Mouse (Mus musculus) kidney, postnatal 0 days (tissue): Measurements from ENCODE around the gene AC161166.1. TPM values are rescaled to one million over a fixed set of nuclear protein-coding genes. Genes with fewer than 3 reads are reported as not detected.

Experiments used
- ATAC-seq: fragments of 200-750 bp; cut with Nextera tagmentation; replicated peaks from 2 replicates; pipeline ENCODE4 v1.8.0; 2017; ENCODE audit warnings: low read depth, moderate number of reproducible peaks, moderate TSS enrichment, moderate library complexity; ENCODE audit not compliant: low FRiP score
- DNase-seq: peaks from one replicate; pipeline ENCODE4 v3.0.0-alpha.2; 2016; ENCODE audit warnings: low spot score
- H3K27ac ChIP-seq: fragments of 300-500 bp; sonication (generic); 2 replicates; pipeline ENCODE4 v1.5.1; 2014; ENCODE audit warnings: mild to moderate bottlenecking
- H3K27me3 ChIP-seq: fragments of 300-500 bp; sonication (generic); 2 replicates; pipeline ENCODE4 v1.6.1; 2014; ENCODE audit warnings: low read length, mixed read lengths; ENCODE audit not compliant: insufficient read depth
- H3K36me3 ChIP-seq: fragments of 300-500 bp; sonication (generic); 2 replicates; pipeline ENCODE4 v1.6.1; 2014; ENCODE audit warnings: low read length, mixed read lengths; ENCODE audit not compliant: insufficient read depth
- H3K4me1 ChIP-seq: fragments of 300-500 bp; sonication (generic); replicated peaks from 2 replicates; pipeline ENCODE4 v1.6.1; 2014; ENCODE audit warnings: antibody characterized with exemption, low read length, mixed read lengths; ENCODE audit not compliant: insufficient read depth
- H3K4me2 ChIP-seq: fragments of 300-500 bp; sonication (generic); 2 replicates; pipeline ENCODE4 v1.6.1; 2014; ENCODE audit warnings: mild to moderate bottlenecking, low read length, moderate library complexity, mixed read lengths
- H3K4me3 ChIP-seq: fragments of 300-500 bp; sonication (generic); replicated peaks from 2 replicates; pipeline ENCODE4 v1.5.1; 2014; ENCODE audit warnings: low read depth, low read length
- H3K9ac ChIP-seq: fragments of 300-500 bp; sonication (generic); 2 replicates; pipeline ENCODE4 v1.6.1; 2014; ENCODE audit warnings: low read depth, low read length
- H3K9me3 ChIP-seq: fragments of 300-500 bp; sonication (generic); replicated peaks from 2 replicates; pipeline ENCODE4 v1.6.1; 2016; ENCODE audit warnings: low read length, inconsistent platforms, mixed read lengths
- CTCF ChIP-seq: IDR thresholded peaks from 2 replicates; pipeline ENCODE4 v1.5.1; 2016; ENCODE audit warnings: antibody characterized with exemption, low read depth, mild to moderate bottlenecking, moderate library complexity
- WGBS: fragments of 180-500 bp; shearing (Covaris S2); extraction: QIAGEN DNeasy Blood & Tissue Kit; methylation state at CpG from one replicate; pipeline ENCODE4 v1.1.7; 2014; 5-methylcytosine and 5-hydroxymethylcytosine counted together
- polyA plus RNA-seq: library from polyadenylated mRNA; unstranded; fragments of >200 nt; fragmentation: Nextera tagmentation; extraction: Ambion mirVana; gene quantifications from 2 replicates; pipeline ENCODE4 v1.2.1, GENCODE M21; 2015

The AC161166.1 gene
- polyA plus RNA-seq, 1 experiment from 2014 or later: 0.12 TPM

DNA sequence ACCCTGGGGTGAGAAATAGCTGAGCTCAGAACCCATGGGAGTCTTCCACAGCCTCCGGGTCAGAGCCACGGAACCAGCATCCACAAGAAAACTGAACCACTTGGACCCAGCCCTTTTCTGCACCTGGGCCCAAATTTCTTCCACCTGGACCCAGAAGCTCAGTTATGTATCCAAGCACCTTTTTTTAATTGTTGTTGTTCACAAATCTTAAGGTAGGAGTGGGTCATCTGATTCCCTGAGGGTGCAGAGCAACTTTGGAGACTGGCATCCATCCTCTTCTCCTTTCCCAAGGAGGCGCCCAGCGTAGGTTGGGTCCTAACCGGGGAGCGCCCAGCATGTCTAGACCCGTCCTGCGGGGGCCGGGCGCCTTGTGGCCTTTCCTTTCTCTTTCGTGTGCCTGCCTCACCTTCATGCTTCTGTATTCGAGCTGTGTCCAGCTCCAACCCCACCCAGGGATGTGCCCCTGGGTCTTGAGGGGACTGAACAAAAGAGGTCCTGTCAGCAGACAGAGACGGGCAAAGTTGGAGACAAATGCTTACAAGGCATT lies 33.9 kb upstream of the AC161166.1 start, which contains the start of the genes Pinlyp and Xrcc1:
Pinlyp (minus strand) TSS at position 51 of the 547 bp plus-strand sequence.
Xrcc1 (plus strand) TSS at position 222 of the 547 bp plus-strand sequence.
- no peak for TF ChIP-seq CTCF
- H3K27me3 ChIP-seq: no peaks in the 10 kb centered on the region
- WGBS: 21% methylated on average over 13 of the region's 13 CpGs
- H3K36me3 ChIP-seq: peaks cover 13% of the 10 kb centered on the region; the same call in 1 of the 2 replicates
- peak within 1 kb of the TSS; percentile 86 for H3K9ac ChIP-seq
- DNase-seq: no peak
- H3K27ac ChIP-seq: peak within 1 kb of the TSS; percentile 93
- ATAC-seq: peak; percentile 1; the same call in 1 of the 2 replicates
- peak within 1 kb of the TSS; percentile 74 for H3K4me2 ChIP-seq
- peaks cover 7% of the 10 kb centered on the region for H3K4me1 ChIP-seq
- H3K9me3 ChIP-seq: no peaks in the 10 kb centered on the region
- H3K4me3 ChIP-seq: peak within 1 kb of the TSS; percentile 85

DNA sequence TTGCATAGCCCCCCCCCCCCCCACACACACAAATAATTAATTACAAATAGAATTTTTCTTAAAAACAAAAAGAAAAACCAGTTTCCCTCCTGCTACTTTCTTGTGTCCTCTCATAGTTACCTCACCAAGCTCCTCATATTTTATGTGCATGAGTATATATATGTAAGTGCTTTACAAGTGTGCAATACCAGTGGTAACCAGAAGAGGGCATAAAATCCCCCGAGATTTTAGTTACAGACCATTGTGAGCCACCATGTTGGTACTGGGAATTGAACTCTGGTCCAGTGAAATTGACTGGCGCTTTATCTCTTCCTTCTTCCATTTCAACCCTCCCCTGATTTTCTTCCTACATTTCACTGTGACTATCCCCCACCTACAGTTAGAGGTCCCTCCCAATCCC lies 32.3 kb upstream of the AC161166.1 start:
- peak; percentile 41; the same call in 1 of the 2 replicates for TF ChIP-seq CTCF
- peaks cover 7% of the 10 kb centered on the region for H3K4me1 ChIP-seq
- peaks cover 3% of the 10 kb centered on the region; the same call in 1 of the 2 replicates for H3K36me3 ChIP-seq
- no peak overlapping the region for H3K27ac ChIP-seq
- H3K9me3 ChIP-seq: no peaks in the 10 kb centered on the region
- DNase-seq (no peak), ATAC-seq (no peak)
- 77% methylated on average over 2 of the region's 2 CpGs for WGBS
- H3K27me3 ChIP-seq: no peaks in the 10 kb centered on the region
- no peak overlapping the region for H3K4me2 ChIP-seq
- H3K9ac ChIP-seq: no peak overlapping the region
- H3K4me3 ChIP-seq: no peak overlapping the region

DNA sequence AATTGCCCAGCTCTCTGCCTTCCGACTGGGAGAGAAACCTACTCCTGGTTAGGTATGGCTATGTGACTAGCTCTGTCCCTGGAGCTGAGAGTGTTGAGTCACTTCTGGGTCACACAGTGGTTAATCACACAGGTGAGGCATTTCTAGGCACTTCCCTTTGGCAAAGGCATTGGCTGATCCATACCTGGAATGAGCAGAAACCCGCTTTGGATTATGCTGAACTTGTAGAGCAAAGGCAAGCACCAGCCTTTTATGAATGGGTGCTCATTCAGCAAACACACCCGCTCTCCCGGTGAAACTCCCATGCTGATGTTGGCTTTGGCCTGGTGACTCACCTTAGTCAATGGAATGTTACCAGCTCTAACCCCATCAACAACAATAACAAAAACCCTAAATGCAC lies 27.4 kb upstream of the AC161166.1 start:
- TF ChIP-seq CTCF: no peak
- Histone ChIP-seq H3K27ac (no peak overlapping the region), H3K27me3 (no peaks in the 10 kb centered on the region), H3K36me3 (peaks cover under 1% of the 10 kb centered on the region), H3K9me3 (no peaks in the 10 kb centered on the region), H3K4me1 (peaks cover 11% of the 10 kb centered on the region; the same call in 1 of the 2 replicates), H3K4me2 (no peak overlapping the region), H3K4me3 (no peak overlapping the region), H3K9ac (no peak overlapping the region)
- WGBS: 91% methylated on average over 4 of the region's 4 CpGs
- DNase-seq (no peak), ATAC-seq (no peak)

DNA sequence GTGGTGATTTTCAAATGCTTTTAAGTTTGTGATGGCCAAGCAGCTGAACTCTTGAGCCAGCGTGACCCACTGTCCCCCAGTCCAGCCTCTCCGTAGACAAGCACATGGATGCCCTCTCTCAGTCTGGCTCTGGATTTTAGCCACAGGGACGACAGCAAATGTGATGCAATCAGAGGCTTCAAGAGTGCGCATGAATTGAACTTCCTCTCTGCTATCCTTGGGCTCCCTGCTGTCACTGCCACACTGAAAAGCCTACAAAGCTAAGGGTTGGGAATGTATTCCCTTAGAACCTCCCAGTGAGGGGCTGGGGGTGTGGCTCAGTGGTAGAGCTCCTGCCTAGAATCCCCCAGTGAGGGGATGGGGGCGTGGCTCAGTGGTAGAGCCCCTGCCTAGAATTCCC lies 26.4 kb upstream of the AC161166.1 start:
- Histone ChIP-seq H3K4me3 (no peak overlapping the region), H3K4me1 (peaks cover 11% of the 10 kb centered on the region), H3K4me2 (no peak overlapping the region), H3K9ac (no peak overlapping the region), H3K27me3 (no peaks in the 10 kb centered on the region), H3K36me3 (peaks cover 10% of the 10 kb centered on the region), H3K9me3 (no peaks in the 10 kb centered on the region), H3K27ac (no peak overlapping the region)
- WGBS: 86% methylated on average over 5 of the region's 5 CpGs
- TF ChIP-seq CTCF: no peak
- ATAC-seq (no peak), DNase-seq (no peak)

DNA sequence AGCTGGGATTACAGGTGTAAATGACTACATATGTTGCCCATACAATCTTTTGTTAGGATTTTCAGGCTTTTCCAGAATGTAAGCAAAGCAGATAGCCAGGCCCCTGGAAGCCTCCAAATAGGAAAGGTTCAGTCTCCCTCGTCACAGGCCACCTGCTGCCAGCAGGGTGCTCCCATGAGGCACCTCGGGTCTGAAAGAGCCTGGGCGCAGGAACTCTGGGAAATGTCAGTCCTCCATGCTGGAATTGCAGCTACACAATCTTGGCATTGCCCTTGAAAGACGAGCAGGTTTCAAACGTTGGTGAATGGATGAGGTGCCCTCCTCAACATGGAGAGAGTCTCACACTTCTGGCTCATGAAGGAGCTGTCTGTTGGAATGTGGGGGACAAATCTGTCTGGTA lies 25.9 kb upstream of the AC161166.1 start:
- H3K27me3 ChIP-seq: no peaks in the 10 kb centered on the region
- peaks cover 16% of the 10 kb centered on the region for H3K36me3 ChIP-seq
- no peak for DNase-seq
- no peaks in the 10 kb centered on the region for H3K9me3 ChIP-seq
- H3K27ac ChIP-seq: no peak overlapping the region
- ATAC-seq: no peak
- H3K4me1 ChIP-seq: peaks cover 11% of the 10 kb centered on the region
- H3K4me2 ChIP-seq: no peak overlapping the region
- 40% methylated on average over 5 of the region's 5 CpGs for WGBS
- peak; percentile 38; the same call in 1 of the 2 replicates for TF ChIP-seq CTCF
- 0 out of 2 replicates have a peak overlapping the region, but pooled peaks have one; percentile 13 for H3K9ac ChIP-seq
- no peak overlapping the region for H3K4me3 ChIP-seq

DNA sequence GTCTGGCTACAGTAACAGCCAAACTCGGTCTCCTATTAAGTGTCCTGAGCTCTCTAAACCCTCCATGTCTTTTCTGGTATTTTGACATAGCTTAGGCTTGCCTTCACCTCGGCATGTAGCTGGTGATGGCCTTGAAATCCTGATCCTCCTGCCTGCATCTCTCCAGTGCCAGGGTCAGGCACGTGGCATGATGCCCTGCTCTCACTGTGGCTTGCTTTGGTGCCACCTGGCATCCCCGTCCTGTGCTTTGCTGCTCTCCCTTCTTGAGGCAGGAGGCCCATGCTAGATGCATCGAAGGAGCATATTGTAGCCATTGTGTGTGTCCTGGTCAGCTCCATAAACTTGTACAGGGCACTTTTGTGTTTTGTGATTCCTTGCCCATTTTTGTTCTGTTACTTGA lies 25.3 kb upstream of the AC161166.1 start:
- ATAC-seq: 0 out of 2 replicates have a peak, but pooled peaks have one; percentile 11
- peaks cover 17% of the 10 kb centered on the region for H3K36me3 ChIP-seq
- 0 out of 2 replicates have a peak overlapping the region, but pooled peaks have one; percentile 5 for H3K9ac ChIP-seq
- H3K9me3 ChIP-seq: no peaks in the 10 kb centered on the region
- no peak overlapping the region for H3K4me2 ChIP-seq
- DNase-seq: peak; percentile 21
- H3K4me3 ChIP-seq: no peak overlapping the region
- TF ChIP-seq CTCF: no peak
- H3K27ac ChIP-seq: peak overlapping the region; percentile 36; the same call in 1 of the 2 replicates
- H3K27me3 ChIP-seq: no peaks in the 10 kb centered on the region
- H3K4me1 ChIP-seq: peaks cover 11% of the 10 kb centered on the region
- 47% methylated on average over 5 of the region's 5 CpGs for WGBS
